Mouse (Mus musculus): ENCODE measurements around the gene Ppp1r14d.

Gene Ppp1r14d

DNA sequence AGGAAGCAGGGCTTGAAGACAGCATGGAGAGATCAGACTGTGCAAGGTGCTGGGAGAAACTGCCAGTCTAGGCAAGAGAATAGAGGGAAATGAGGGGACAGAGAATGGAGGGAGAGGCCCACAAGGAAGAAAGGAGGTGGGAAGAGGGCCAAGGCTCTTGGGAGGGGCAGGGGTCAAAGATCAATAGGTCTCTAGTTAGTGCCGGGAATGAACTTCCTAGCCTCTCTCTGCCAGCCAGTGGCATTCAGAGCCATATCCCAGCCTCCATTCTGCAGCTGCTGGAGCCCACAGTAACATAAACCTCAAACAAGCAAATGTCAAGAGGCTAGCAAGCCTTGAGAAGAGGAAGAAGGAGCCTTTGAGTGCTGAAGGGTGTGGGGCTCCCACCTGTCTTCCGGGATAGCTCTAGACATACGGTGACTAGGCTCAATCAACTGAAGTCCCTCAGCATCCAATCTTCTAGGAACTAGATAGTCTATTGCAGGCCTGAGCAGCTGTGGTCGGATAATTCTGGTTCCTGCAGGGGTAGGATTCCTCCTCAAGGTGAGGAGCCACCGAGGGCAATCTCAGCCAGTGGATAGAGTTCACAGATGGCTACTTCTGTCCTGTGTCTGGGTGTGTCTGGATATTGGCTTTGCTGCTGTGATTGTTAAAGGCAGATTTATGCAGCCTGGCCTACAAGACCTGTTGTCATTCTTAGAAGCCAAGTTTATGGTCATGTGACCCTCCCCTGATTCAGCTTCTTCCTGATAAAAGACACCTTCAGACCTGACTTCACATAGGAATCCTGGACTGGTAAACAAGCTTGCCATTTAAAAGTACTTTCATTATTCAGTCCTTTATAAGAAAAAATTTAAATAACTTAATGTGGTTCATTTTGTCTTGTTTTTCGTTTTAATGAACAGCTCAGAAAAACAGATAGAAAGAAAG, at the start of gene Ppp1r14d:
Ppp1r14d (minus strand) TSS at position 132 of the 930 bp plus-strand sequence.
- DNase-seq (ENCODE audit: low spot score in 2 of 2), result no peak

DNA sequence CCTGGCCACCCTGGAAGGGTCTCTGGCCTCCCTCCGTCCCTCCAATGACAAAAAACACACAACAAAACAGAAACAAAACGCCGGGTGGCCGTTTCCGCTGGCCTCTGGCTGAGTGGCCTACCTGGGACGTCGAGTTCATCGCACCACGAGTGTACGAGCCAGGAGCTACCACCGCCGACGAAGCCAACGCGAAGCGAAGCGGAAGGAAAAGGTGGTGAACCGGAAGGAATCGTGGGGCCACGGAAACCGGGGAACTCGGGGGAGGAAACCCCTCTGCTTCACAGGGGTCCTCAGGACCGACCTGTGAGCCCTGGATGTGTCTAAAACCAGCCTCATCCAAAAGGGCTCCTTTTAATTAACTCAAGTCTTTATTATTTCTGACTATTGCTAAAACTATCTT, 48.1 kb upstream of the Ppp1r14d start:
- DNase-seq (ENCODE audit: low spot score in 2 of 2), result no peak

DNA sequence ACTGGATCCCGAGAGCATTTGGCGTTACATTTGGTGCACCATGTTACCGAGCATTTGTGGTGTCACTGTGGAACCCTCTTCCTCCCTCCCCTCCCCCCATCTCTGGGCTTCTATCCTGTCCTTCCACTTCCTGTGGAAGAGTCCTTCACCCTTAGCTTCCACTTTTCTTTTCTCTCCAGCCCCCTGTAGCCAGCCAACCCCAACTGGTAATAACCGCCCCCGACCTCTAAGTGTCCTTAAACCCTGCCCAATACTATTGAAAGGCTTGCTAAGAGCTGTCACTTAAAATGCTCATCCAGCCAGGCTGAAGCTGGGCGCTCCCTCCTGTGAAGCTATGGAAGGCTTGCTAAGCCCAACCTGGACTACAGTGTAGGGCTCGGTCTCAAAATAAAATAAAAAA, 47.2 kb upstream of the Ppp1r14d start:
- no peak for DNase-seq (ENCODE audit: low spot score in 2 of 2)

DNA sequence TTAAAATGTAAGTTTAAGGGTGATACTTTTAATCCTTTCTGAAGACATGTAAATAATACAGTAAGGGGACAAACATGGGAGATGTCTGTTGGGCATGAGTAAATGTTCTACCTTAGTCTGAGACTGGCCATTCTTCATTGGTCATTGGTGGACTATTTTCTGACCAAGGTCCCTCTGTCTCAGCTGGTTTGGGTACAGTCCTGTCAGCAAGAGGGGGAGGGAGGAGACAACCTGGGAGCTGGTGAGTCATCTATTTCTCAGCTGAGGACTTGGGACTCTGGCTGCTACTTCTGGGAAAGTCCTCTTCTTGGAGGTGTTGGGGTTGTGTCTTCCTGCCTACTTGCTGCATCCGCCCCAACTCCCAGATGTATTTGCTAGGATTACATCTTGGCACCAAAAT, 44.4 kb upstream of the Ppp1r14d start:
- DNase-seq (ENCODE audit: low spot score in 2 of 2), result no peak

DNA sequence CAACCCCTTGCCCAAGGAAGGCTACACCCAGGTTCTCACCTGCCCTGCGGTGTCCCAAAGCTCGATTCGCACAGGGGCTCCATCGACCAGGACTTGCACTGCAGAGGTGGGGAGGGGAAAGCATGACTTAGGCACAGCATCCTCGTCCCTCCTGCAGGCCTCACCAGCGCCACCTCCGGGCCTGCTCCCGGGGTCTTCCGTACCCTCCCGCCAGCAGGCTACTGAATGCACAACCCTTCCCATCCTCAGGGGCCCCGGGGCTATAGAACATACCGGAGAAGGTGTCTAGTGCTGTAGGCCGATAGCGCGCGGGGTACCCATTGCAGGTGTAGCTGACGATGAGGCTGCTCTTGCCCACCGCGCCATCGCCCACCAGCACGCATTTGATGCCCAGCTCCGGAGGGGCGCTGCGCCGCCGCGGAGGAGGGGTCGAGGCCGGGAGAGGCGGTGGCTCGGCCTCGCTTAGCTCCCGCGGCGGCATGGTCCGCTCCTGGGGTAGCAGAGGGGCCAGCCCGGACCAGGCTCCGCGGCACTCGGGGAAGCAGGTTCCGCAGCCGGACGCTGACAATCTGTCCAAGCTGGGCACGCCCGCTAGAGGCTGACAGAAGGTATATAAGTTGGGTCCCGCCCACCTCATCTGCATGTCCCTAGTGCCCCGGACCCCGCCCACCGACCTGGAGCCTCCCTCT, 41.1 kb upstream of the Ppp1r14d start, which contains the start of gene Rhov:
Rhov (minus strand) TSS at position 630 of the 689 bp plus-strand sequence.
- DNase-seq (ENCODE audit: low spot score in 2 of 2), result peak; percentile 39 to 42

DNA sequence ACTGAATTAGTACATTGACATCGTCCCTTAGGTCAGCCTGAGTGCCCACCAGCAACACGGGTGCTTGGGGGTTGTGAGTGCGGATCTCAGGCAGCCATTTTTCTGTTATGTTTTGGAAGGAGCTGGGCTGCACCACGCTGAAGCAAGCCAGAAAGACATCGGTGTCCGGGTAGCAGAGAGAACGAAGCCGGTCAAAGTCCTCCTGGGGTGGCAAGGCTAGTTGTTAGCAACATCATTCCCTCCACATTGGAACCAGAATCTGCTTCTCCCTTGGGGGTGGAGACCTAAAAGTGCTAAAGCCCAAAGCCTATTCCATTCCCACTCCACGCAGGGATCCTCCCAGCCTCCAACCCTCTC, 40.6 kb upstream of the Ppp1r14d start:
- no peak for DNase-seq (ENCODE audit: low spot score in 2 of 2)

DNA sequence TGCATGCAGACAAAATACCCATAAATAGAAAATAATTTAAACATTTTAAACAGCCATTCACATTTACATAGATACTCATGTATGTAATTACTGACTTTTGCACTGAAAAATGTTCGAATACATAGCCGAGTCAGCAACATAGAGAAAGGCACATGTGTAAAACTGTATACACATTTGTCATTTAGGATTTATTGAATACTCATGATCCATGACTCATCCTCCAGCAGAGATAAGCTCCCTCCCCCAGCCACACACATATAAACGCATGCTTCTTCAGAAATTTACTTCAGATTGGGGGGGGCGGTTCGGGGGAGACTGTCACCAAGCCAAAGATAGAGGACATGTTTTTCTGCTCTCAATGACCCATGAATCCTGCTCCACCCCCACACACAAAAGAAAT, 34.1 kb upstream of the Ppp1r14d start:
- DNase-seq (ENCODE audit: low spot score in 2 of 2), result no peak

DNA sequence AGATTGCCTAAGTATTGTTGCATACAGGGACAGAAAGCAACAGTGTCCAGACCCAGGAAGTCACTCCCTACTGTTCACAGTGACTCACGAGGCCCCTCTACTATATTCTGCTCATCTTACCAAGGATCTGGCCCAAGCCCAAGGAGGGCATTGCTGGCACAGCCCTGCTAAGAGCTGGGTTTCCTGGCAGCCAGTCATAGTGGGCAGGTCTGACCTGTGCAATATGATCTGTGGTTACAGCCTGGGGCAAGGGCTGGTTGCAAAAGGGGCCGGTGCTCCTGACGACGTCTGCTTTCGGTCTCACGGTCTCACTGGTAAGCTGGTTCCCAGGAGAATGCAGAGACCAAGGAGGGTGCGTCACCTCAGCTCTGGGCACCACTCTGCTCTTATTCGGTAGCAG, 33.3 kb upstream of the Ppp1r14d start:
- no peak for DNase-seq (ENCODE audit: low spot score in 2 of 2)

DNA sequence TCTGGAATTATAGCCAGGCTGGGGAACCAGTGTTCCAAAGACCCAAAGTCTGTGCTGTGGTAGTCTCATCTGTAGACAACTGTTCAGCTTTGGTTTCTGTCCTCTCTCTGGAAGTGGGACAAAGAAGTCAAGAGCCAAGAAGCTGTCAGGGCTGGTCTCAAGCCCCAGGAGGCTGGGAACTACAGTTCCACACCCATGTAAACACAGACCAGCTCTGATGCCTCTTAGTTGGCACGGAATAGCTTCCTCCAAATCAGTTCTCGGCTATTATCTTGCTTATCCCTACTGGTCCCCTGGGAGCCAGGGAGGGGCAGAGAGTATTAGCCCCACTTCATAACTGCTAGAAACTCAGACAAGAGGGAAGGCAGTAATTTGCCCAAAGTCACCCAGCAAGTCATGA, 31.6 kb upstream of the Ppp1r14d start:
- no peak for DNase-seq (ENCODE audit: low spot score in 2 of 2)

DNA sequence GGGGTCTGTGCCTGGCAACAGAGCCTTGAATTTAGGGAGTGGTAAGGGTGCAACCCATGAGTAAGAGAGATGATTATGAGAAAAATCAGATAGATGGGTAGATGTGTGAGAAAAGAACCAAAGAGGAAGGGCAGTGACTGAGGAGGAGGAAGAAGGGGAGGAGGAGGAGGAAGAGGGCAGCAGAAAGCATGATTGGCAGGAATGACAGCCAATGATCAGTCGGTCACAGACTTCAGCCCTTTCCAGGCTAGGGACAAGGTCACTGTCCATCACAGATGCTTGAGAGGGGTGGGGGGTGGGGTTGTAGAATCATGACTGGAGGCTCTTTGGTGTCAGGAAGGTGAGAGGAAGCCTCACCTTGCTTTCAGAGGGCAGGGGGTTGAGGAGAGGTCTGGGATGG, 30.8 kb upstream of the Ppp1r14d start:
- DNase-seq (ENCODE audit: low spot score in 2 of 2), result no peak

DNA sequence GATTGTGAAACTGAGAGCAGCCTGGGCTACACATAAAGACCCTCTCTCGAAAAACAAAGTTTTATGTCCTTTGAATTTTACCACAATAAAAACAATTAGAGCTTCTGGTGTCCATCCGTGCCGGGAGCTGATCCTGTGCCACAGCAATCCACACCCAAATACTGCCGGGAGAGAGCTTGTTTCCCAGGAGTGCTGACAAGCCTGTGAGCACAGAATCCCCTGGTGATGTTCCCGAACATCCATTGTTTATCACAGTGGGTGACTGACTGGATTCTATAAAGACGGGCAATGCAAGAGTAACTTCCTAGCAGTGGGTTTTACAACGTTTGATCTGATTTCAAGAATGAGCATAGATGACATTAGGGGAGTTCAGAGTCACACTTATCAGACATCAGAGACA, 25.3 kb upstream of the Ppp1r14d start:
- no peak for DNase-seq (ENCODE audit: low spot score in 2 of 2)

DNA sequence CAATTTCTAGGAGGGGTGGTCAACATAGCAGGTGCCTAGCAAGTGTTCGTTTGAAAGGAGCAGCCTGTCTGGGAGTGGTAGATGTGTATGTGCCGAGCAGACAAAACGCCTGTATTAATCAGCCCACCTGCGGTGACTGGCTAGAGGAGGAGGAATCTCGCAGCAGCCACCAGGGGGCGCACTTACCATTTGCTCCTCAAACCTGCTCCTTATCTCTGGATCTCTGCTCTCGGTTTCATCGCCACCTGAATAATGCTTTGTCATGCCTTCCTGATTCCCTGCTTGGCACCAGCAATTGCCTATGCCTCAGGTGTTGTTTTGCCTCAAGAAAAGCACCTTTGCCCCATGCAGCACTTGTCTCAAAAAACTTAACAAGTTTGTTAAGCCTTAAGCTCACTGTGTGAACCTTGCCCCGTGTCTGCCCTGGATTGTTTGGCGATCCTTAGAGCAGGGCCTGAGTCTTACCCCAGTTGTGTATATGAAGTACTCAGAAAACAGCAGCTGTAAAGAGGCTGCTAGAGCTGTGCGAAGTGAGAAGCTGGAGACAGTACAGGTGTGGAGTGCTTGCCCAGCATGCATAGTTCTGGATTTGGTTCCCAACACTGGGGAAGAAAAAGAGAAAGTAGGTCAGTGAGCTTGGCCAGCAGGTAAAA, 21.2 kb upstream of the Ppp1r14d start:
- DNase-seq (ENCODE audit: low spot score in 2 of 2), result peak; percentile 63 to 73

DNA sequence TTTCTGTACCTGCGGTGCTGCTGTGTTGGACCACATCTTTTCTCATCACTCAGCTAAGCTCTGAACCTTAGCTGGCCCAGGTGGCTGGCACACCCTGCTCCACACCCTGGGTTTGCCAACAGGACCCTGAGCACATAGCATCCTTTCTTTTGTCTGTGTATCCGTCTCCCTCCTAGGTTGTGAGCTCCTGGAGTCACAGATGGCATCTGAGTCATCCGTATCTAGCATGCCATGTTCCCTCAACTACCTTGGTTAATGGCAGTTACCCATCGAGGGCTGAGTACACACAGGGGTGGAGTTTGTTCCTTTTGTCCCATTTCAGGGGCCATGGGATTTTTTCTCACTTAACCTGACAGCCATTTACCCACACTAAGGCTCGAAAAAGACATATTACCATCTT, 20.7 kb upstream of the Ppp1r14d start:
- no peak for DNase-seq (ENCODE audit: low spot score in 2 of 2)

DNA sequence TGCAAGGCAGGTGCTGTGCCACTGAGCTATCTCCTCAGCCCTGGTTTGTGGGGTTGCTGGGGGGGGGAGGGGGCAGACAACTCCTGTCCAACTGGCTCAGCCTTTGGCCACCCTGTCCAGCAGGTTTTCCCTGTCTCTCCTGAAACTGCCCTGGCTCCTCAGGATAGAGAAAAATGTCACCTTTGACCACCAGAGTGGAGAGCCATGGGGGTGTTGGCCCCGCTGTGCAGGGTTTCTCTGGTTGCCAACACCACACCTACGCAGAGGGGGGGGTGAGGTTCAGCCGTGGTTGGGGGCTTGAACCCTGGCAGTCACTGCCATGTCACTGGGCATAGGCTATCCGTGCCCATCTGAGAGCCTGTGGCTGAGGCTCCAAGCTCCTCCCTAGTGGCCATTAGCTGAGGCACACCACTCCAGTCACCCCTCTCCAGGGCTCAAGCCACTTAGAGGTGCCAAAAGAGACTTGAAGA, 19.9 kb upstream of the Ppp1r14d start:
- no peak for DNase-seq (ENCODE audit: low spot score in 2 of 2)

DNA sequence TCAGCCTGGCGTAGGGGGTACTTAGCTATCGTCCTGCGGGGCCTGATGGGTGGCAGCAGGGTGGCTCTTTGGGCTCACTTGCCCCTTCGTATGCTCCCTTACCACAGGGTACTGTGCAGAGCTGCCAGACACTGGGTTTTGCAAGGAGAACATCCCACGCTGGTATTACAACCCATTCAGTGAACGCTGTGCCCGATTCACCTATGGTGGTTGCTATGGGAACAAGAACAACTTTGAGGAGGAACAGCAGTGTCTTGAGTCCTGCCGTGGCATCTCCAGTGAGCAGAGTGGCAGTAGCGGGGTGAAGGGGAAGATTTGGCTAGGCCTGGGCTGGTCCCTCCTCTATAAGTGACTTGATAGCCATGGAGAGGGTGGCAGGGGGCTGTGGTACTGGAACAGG, 18.2 kb upstream of the Ppp1r14d start:
- DNase-seq (ENCODE audit: low spot score in 2 of 2), result no peak

DNA sequence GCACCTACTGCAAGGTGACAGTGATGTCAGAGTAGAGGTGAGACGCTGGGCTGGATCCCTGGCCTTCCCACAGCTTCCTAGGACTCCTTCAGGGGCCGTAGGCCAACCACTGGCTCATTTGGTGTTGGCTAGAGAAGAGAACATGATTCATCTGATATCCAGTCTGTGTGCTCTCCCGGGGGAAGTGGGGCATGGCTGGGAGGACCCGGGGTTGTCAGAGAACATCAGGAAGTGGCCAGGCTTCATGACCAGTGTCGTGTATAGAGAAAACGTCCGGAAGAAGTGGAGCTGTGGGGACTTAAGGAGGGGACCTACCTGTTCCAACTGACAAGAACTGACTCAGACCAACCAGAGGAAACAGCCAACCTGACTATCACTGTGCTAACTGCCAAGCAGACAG, 15.5 kb upstream of the Ppp1r14d start:
- DNase-seq (ENCODE audit: low spot score in 2 of 2), result no peak

DNA sequence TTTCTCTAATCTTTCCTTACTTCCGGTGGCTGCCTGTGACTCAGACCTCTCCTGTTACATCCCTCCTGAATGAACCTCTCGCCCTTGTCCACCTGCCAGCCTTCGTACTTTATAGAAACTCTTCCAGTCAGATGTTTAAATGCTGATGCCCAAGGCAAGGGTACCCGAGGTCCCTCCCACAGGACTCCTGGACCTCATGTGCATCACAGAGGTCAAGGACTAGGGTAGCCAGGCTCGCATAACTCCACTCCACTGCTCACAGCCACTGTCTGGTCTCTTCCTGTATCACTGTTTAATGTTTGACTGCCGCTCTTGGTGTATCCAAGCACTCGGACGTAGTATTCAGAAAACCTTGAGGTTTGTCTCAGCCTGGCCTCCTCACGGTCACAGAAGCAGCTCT, 12.8 kb upstream of the Ppp1r14d start:
- no peak for DNase-seq (ENCODE audit: low spot score in 2 of 2)

DNA sequence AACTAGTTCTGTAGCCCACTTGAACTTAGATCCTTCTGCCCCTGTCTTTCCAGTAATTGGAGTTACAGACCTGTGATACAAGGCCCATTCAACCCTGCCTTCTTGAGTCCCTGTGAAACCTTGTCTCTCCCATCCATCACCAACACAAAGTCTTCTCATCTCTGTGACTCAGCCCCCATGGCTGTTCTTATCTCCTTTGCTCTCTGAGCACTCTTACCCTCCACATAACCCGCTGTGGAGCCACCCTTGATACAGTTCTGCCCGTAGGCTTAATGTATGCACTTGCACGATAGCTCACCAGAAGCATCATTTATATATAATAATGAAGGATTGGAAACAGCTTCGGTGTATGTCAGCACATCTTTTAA, 11.1 kb upstream of the Ppp1r14d start:
- DNase-seq (ENCODE audit: low spot score in 2 of 2), result no peak

DNA sequence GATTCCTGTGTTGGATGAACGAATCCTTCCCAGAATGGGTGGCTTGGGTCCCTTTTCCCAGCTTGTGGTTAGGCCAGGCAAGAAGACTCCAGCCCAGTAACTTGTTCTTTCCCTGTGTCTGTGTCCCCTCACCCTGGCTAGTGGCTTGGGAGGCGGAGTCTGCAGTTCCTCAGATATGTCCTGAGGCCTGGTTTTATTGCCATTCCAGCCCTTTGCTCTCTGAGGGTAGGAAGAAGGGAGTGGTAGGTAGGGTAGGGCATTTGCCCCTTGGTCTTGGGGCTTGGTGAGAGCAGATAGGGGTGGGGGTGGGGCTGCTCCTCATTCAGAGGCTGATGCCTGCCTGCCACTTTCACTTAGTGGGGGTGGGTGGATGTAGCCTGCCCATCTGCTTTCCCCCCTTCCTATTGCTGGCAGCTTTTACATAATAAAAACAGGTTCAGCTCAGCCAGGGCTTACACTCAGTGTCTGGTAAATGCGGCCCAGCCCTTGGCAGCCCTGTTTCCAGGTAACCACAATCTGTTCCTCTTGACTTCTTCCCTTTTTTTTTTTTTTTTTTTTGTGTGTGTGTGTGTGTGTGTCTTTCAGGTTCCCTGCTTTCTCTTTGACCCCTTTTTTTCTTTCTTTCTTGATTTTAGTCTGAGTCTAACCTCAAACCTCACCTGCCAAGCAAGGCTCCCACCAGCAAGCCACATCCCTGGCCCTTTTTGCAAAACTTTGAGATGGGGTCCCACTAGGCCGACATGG, 10.5 kb upstream of the Ppp1r14d start:
- no peak for DNase-seq (ENCODE audit: low spot score in 2 of 2)

DNA sequence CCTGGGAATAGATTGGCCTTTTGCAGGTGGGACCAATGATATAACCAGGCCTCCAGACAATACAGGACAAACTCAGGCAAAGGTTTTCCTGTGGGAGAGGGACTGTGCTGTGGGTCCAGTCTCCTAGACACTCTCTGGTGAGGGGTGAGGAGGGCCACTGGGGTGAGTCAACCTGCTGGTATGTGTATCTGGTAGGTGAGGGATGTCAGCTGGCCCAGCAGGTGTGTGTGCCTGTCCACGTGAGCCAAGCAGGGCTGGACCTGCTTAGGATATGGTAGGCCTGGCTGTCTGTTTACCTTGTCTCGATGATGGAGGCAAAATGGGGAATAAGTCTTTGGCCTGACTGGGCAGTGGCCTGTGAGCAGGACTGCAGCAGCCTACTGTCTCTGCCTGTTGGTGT, 9.0 kb upstream of the Ppp1r14d start:
- DNase-seq (ENCODE audit: low spot score in 2 of 2), result no peak

DNA sequence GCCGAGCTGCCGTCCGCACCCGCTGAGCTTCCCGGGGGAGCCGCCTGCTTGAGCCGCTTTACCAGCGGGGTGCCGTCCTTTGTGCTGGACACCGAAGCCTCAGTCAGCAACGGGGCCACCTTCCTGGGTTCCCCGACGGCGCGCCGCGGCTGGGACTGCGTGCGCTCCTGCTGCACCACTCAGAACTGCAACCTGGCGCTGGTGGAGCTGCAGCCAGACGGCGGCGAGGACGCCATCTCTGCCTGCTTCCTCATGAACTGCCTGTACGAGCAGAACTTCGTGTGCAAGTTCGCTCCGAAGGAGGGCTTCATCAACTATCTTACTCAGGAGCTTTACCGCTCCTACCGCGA, 8.1 kb upstream of the Ppp1r14d start:
- no peak for DNase-seq (ENCODE audit: low spot score in 2 of 2)
